Mouse (Mus musculus): Measurements from ENCODE around the gene Mitf. TPM values are rescaled to one million over a fixed set of nuclear protein-coding genes. Genes with fewer than 3 reads are reported as not detected.

The Mitf gene
- polyA plus RNA-seq, 1 experiment from 2014 or later, result 1.2 TPM

- H3K4me3 ChIP-seq (ENCODE audit: low read length), result no peak overlapping the region
- no peaks in the 10 kb centered on the region for H3K9me3 ChIP-seq (ENCODE audit: control insufficient read depth, low read length)
- no peaks in the 10 kb centered on the region for H3K27me3 ChIP-seq (replicated peaks; ENCODE audit: control insufficient read depth, insufficient read depth, low read length)
- 37% methylated on average over 5 of the region's 5 CpGs for WGBS
- H3K4me2 ChIP-seq (ENCODE audit: low read depth, low read length), result no peak overlapping the region
- H3K9ac ChIP-seq (ENCODE audit: low read depth, low read length), result no peak overlapping the region
- no peak for ATAC-seq
- no peaks in the 10 kb centered on the region for H3K4me1 ChIP-seq (ENCODE audit: control insufficient read depth, insufficient read depth, low read length)
- H3K36me3 ChIP-seq (ENCODE audit: control insufficient read depth, insufficient read depth, low read length), result no peaks in the 10 kb centered on the region
- H3K27ac ChIP-seq (ENCODE audit: low read length), result no peak overlapping the region
These were observed 258.1 kb downstream of the Mitf start for GRCm38 (mm10) chr6:98064926-98065325.

DNA sequence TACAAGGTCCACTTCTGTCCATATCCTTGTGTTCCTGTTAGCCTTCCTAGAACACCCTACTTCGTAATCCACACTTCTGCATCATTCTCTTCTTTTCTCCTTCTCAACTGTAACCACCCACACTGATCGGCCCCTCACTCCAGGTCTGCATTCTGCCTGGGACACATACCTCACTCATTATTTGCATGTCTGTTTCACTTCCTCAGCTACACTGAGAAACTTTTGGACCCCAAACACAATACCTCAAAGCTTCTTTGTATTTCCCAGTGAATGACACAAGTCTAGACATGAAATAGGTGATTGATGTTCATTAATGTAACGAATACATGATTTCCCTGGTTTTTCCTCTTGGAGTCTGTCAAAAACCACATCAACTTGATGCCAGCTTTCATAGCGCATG is 259.6 kb downstream of the Mitf start:
- no peak overlapping the region for H3K4me3 ChIP-seq (ENCODE audit: low read length)
- H3K27ac ChIP-seq (ENCODE audit: low read length), result no peak overlapping the region
- no peaks in the 10 kb centered on the region for H3K9me3 ChIP-seq (ENCODE audit: control insufficient read depth, low read length)
- no peak overlapping the region for H3K4me2 ChIP-seq (ENCODE audit: low read depth, low read length)
- H3K9ac ChIP-seq (ENCODE audit: low read depth, low read length), result no peak overlapping the region
- H3K4me1 ChIP-seq (ENCODE audit: control insufficient read depth, insufficient read depth, low read length), result no peaks in the 10 kb centered on the region
- H3K27me3 ChIP-seq (replicated peaks; ENCODE audit: control insufficient read depth, insufficient read depth, low read length), result no peaks in the 10 kb centered on the region
- no peaks in the 10 kb centered on the region for H3K36me3 ChIP-seq (ENCODE audit: control insufficient read depth, insufficient read depth, low read length)
- ATAC-seq, result no peak
- WGBS, result 84% methylated on average over 4 of the region's 4 CpGs

Other genes starting within 250 kb of the Mitf start
- gene Frmd4b, start 189.5 kb upstream of the Mitf start, polyA plus RNA-seq (2015; fragmentation: Nextera tagmentation; extraction: Ambion mirVana), result 9.5 and 10.6 TPM in 2 replicates